Mouse (Mus musculus): ENCODE data around the gene Zdhhc3. TPM values are rescaled to one million over a fixed set of nuclear protein-coding genes. Genes with fewer than 3 reads are reported as not detected.

The Zdhhc3 gene
- 48.2 and 51.2 TPM in 2 replicates for polyA plus RNA-seq (2011; ENCODE audit: insufficient read depth, insufficient read length, low read depth, missing spikeins)

DNA sequence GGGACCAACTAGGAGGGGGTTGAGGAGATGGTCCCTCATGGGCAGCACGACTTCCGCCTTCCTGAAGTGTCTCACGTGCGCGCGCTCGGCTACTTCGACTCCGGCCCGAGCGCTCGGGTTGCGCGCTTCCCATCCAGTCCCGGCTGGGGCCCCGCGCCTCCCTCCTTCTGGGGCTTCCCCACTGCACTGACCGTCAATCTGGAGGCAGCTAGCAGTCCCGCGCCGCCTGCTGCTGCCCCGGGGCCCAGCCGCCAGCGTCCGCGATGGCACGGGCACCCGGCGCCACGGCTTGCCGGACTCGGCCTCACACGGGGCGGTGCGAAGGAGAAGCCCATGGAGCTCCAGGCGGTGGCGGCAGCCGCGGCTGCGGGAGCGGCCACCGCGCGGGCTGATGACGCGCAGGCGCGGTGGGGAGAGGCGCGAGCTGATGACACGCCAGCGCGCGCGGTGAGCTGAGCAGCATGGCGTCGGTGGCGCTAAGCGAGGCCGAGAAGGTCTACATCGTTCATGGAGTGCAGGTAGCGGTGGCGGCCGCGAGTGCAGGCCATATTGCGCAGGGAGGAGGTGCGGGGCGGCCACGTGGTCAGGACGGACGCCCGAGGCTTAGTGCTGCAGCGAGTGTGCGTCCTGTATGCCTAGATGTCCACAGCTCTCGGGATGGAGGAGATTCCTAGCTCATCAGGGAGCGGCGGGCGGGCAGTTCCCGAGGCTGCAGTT lies at the start of gene Zdhhc3, which contains the start of gene Exosc7:
Zdhhc3 (minus strand) TSS at position 401 of the 717 bp plus-strand sequence.
Exosc7 (plus strand) TSS at position 411 of the 717 bp plus-strand sequence.
- peak within 1 kb of the TSS; percentile 76 for H3K4me3 ChIP-seq (ENCODE audit: low read depth, low read length)
- H3K4me1 ChIP-seq (ENCODE audit: control insufficient read depth, insufficient read depth, low read length): no peaks in the 10 kb centered on the region
- H3K27ac ChIP-seq (ENCODE audit: insufficient read depth, low read length): no peak within 1 kb of the TSS
- H3K9ac ChIP-seq (ENCODE audit: low read depth, poor library complexity, severe bottlenecking): peak within 1 kb of the TSS; percentile 43
- H3K9me3 ChIP-seq (replicated peaks; ENCODE audit: control insufficient read depth, insufficient read depth, low read length, poor library complexity, severe bottlenecking): no peaks in the 10 kb centered on the region
- TF ChIP-seq CTCF (IDR thresholded peaks at IDR 0.05; ENCODE audit: low read depth, low read length): no peak
- peak; percentile 85 for TF ChIP-seq POLR2A (IDR thresholded peaks at IDR 0.05; ENCODE audit: insufficient read depth, low read length)
- no peaks in the 10 kb centered on the region for H3K27me3 ChIP-seq (ENCODE audit: control insufficient read depth, insufficient read depth, low read length, poor library complexity, severe bottlenecking)
- H3K36me3 ChIP-seq (ENCODE audit: control insufficient read depth, insufficient read depth, low read length, poor library complexity, severe bottlenecking): no peaks in the 10 kb centered on the region

DNA sequence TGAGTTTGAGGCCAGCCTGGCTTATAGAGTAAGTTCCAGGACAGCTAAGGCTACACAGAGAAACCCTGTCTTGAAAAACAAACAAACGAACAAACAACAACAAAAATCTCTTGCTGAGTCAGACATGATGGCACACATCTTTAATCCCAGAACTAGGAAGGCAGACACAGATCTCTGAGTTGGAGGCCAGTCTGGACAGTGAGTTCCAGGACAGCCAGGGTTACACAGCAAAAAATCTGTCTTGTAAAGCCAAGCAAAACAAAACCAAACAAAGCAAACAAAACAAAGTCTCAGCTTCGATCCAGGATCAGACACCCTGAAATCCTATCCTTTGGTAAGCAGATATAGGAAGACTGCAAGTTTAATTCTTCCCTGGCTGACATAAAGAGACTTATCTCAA lies 48.8 kb upstream of the Zdhhc3 start:
- TF ChIP-seq EP300 (IDR thresholded peaks at IDR 0.05; ENCODE audit: insufficient read depth, low read depth, low read length) (no peak), POLR2A (IDR thresholded peaks at IDR 0.05; ENCODE audit: insufficient read depth, low read length) (no peak), CTCF (IDR thresholded peaks at IDR 0.05; ENCODE audit: low read depth, low read length) (no peak)
- H3K4me3 ChIP-seq (ENCODE audit: low read depth, low read length): no peak overlapping the region
- no peaks in the 10 kb centered on the region for H3K27me3 ChIP-seq (ENCODE audit: control insufficient read depth, insufficient read depth, low read length, poor library complexity, severe bottlenecking)
- H3K9ac ChIP-seq (ENCODE audit: low read depth, poor library complexity, severe bottlenecking): no peak overlapping the region
- H3K4me1 ChIP-seq (ENCODE audit: control insufficient read depth, insufficient read depth, low read length): no peaks in the 10 kb centered on the region
- H3K9me3 ChIP-seq (replicated peaks; ENCODE audit: control insufficient read depth, insufficient read depth, low read length, poor library complexity, severe bottlenecking): no peaks in the 10 kb centered on the region
- no peaks in the 10 kb centered on the region for H3K36me3 ChIP-seq (ENCODE audit: control insufficient read depth, insufficient read depth, low read length, poor library complexity, severe bottlenecking)
- H3K27ac ChIP-seq (ENCODE audit: insufficient read depth, low read length): no peak overlapping the region

DNA sequence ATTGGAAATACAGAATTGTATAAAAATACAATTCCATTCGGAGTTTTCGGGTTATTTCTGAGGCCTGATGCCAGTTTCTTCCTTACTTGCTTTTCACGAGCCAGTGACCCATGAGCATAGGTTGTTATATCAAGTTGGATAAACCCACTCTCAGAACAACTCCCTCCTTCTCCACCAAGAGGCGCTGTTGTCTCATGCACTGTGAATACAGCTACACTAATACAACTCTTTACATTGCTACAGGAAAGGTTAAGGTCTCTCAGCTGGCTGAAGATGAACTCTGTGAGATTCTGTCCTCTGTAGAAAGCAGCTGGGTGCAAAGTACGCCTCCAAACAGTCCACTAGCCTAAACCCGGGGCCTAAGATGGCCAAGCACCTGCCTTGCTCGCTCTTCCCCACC lies 46.3 kb upstream of the Zdhhc3 start:
- peak; percentile 36 for TF ChIP-seq CTCF (IDR thresholded peaks at IDR 0.05; ENCODE audit: low read depth, low read length)
- no peak for TF ChIP-seq POLR2A (IDR thresholded peaks at IDR 0.05; ENCODE audit: insufficient read depth, low read length)
- no peak overlapping the region for H3K9ac ChIP-seq (ENCODE audit: low read depth, poor library complexity, severe bottlenecking)

DNA sequence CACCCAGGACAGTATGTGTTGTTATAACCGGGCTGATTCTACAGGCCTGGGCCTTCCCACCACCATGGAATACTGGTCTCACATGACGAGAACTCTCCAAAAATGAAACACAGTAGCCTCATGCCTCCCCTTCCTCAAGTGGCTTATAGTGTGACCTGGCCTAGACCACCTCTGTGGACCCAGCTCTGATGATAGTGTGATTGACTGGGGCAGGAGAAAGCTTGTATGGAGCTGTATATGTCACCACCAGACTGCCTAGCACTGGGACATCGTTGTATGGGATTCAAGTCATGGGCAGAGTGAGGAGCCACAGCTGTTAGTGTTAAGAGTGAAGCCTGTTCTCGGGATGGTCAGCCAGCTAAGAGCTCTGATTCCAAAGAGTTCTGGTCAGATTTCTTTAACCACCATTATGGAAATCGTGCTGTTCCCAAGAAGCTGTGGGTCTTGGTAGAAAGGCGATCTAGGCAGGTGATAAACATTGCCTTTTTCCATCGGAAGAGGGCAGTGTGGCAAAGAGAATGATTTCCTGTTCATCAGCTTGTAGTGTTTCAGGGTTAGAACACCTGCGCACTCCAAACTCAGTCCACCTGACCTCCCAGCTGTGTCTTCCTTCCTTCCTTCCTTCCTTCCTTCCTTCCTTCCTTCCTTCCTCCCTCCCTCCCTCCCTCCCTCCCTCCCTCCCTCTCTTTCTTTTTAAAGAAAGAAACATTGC lies 45.3 kb upstream of the Zdhhc3 start:
- TF ChIP-seq POLR2A (IDR thresholded peaks at IDR 0.05; ENCODE audit: insufficient read depth, low read length) (no peak), CTCF (IDR thresholded peaks at IDR 0.05; ENCODE audit: low read depth, low read length) (peak; percentile 15)
- H3K9me3 ChIP-seq (replicated peaks; ENCODE audit: control insufficient read depth, insufficient read depth, low read length, poor library complexity, severe bottlenecking): no peaks in the 10 kb centered on the region

More for the DNA sequence above, 46.3 kb upstream of the Zdhhc3 start:
- Histone ChIP-seq H3K27ac (ENCODE audit: insufficient read depth, low read length) (no peak overlapping the region), H3K27me3 (ENCODE audit: control insufficient read depth, insufficient read depth, low read length, poor library complexity, severe bottlenecking) (no peaks in the 10 kb centered on the region), H3K36me3 (ENCODE audit: control insufficient read depth, insufficient read depth, low read length, poor library complexity, severe bottlenecking) (no peaks in the 10 kb centered on the region), H3K9me3 (replicated peaks; ENCODE audit: control insufficient read depth, insufficient read depth, low read length, poor library complexity, severe bottlenecking) (no peaks in the 10 kb centered on the region), H3K4me1 (ENCODE audit: control insufficient read depth, insufficient read depth, low read length) (no peaks in the 10 kb centered on the region), H3K4me3 (ENCODE audit: low read depth, low read length) (no peak overlapping the region)

DNA sequence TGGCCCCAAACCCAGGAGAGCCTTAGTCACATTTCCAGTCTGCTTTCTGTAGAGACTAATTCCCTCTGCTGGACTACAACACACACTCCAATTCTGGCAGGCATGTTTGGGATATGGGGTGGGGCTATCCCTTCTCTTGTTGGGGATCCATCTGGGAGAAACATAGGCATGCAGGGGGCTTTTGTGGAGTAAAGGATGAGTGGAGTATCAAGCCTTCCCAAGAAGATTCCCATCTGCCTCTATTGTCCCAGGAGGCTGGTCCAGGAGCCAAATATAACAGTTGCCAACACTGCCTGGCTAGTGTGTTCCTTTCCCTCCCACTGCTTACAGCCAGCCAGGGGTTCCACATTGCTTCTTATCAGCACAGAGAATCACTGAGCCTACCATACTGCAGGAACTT lies 44.7 kb upstream of the Zdhhc3 start:
- Histone ChIP-seq H3K27me3 (ENCODE audit: control insufficient read depth, insufficient read depth, low read length, poor library complexity, severe bottlenecking) (no peaks in the 10 kb centered on the region), H3K36me3 (ENCODE audit: control insufficient read depth, insufficient read depth, low read length, poor library complexity, severe bottlenecking) (no peaks in the 10 kb centered on the region), H3K9ac (ENCODE audit: low read depth, poor library complexity, severe bottlenecking) (no peak overlapping the region), H3K4me3 (ENCODE audit: low read depth, low read length) (no peak overlapping the region), H3K9me3 (replicated peaks; ENCODE audit: control insufficient read depth, insufficient read depth, low read length, poor library complexity, severe bottlenecking) (no peaks in the 10 kb centered on the region), H3K4me1 (ENCODE audit: control insufficient read depth, insufficient read depth, low read length) (no peaks in the 10 kb centered on the region), H3K27ac (ENCODE audit: insufficient read depth, low read length) (no peak overlapping the region)
- TF ChIP-seq POLR2A (IDR thresholded peaks at IDR 0.05; ENCODE audit: insufficient read depth, low read length) (no peak), CTCF (IDR thresholded peaks at IDR 0.05; ENCODE audit: low read depth, low read length) (no peak), EP300 (IDR thresholded peaks at IDR 0.05; ENCODE audit: insufficient read depth, low read depth, low read length) (no peak)

More for the DNA sequence above, 45.3 kb upstream of the Zdhhc3 start:
- Histone ChIP-seq H3K4me3 (ENCODE audit: low read depth, low read length) (no peak overlapping the region), H3K9ac (ENCODE audit: low read depth, poor library complexity, severe bottlenecking) (no peak overlapping the region), H3K4me1 (ENCODE audit: control insufficient read depth, insufficient read depth, low read length) (no peaks in the 10 kb centered on the region), H3K27me3 (ENCODE audit: control insufficient read depth, insufficient read depth, low read length, poor library complexity, severe bottlenecking) (no peaks in the 10 kb centered on the region), H3K27ac (ENCODE audit: insufficient read depth, low read length) (no peak overlapping the region), H3K36me3 (ENCODE audit: control insufficient read depth, insufficient read depth, low read length, poor library complexity, severe bottlenecking) (no peaks in the 10 kb centered on the region)

DNA sequence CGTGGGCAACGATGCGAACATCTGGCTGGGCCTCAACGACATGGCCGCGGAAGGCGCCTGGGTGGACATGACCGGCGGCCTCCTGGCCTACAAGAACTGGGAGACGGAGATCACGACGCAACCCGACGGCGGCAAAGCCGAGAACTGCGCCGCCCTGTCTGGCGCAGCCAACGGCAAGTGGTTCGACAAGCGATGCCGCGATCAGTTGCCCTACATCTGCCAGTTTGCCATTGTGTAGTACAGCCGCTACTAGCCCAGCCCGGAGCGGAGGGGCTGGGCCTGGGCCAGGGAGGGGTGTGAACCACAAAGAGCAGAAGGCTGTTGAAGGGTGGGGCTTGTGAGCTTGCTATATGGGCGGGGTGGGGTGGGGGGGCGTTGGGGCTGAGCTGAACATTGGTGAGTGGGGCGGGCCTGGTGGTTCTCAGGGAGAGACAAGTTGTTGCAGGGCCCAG lies 43.9 kb upstream of the Zdhhc3 start:
- Histone ChIP-seq H3K9ac (ENCODE audit: low read depth, poor library complexity, severe bottlenecking) (no peak overlapping the region), H3K4me1 (ENCODE audit: control insufficient read depth, insufficient read depth, low read length) (no peaks in the 10 kb centered on the region), H3K36me3 (ENCODE audit: control insufficient read depth, insufficient read depth, low read length, poor library complexity, severe bottlenecking) (no peaks in the 10 kb centered on the region), H3K27me3 (ENCODE audit: control insufficient read depth, insufficient read depth, low read length, poor library complexity, severe bottlenecking) (no peaks in the 10 kb centered on the region), H3K4me3 (ENCODE audit: low read depth, low read length) (peak overlapping the region; percentile 13), H3K27ac (ENCODE audit: insufficient read depth, low read length) (no peak overlapping the region), H3K9me3 (replicated peaks; ENCODE audit: control insufficient read depth, insufficient read depth, low read length, poor library complexity, severe bottlenecking) (no peaks in the 10 kb centered on the region)
- TF ChIP-seq POLR2A (IDR thresholded peaks at IDR 0.05; ENCODE audit: insufficient read depth, low read length) (no peak), CTCF (IDR thresholded peaks at IDR 0.05; ENCODE audit: low read depth, low read length) (no peak), EP300 (IDR thresholded peaks at IDR 0.05; ENCODE audit: insufficient read depth, low read depth, low read length) (no peak)
